Mouse (Mus musculus): ENCODE measurements around the gene Snx29. TPM values are rescaled to one million over a fixed set of nuclear protein-coding genes. Genes with fewer than 3 reads are reported as not detected.

The Snx29 gene
- total RNA-seq, 1 experiment from 2014 or later = 25.7 TPM

- peak; percentile 4 to 7; a peak in 1 of 4 replicates for ATAC-seq (replicated peaks in 1 of 2; ENCODE audit: insufficient read depth in 1 of 2, low FRiP score in 2 of 2, low TSS enrichment in 1 of 2, low read depth in 1 of 2, poor library complexity in 2 of 2, severe bottlenecking in 2 of 2)
Measured at GRCm38 (mm10) chr16:11729111-11729510, 406.4 kb downstream of the Snx29 start.

DNA sequence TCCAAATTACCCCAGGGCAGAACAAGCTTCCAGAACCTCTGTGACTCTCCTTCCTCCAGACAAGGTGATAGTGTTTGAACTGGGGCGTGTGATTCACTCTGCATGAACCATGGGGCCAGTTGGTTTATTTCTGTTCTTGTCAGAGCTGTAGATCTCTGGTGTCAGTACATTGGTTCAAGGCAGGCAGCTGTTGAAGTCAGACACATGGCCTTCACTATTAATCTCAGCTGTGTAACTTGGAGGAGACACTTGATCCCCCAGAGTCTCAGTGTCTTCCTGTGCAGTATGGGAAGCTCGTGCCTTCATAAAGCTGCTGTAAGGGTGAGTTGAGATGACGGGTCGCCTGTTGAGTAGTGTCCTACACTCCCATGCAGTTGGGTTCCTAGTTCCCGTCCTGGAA lies 407.1 kb downstream of the Snx29 start:
- no peak for ATAC-seq (replicated peaks in 1 of 2; ENCODE audit: insufficient read depth in 1 of 2, low FRiP score in 2 of 2, low TSS enrichment in 1 of 2, low read depth in 1 of 2, poor library complexity in 2 of 2, severe bottlenecking in 2 of 2)

DNA sequence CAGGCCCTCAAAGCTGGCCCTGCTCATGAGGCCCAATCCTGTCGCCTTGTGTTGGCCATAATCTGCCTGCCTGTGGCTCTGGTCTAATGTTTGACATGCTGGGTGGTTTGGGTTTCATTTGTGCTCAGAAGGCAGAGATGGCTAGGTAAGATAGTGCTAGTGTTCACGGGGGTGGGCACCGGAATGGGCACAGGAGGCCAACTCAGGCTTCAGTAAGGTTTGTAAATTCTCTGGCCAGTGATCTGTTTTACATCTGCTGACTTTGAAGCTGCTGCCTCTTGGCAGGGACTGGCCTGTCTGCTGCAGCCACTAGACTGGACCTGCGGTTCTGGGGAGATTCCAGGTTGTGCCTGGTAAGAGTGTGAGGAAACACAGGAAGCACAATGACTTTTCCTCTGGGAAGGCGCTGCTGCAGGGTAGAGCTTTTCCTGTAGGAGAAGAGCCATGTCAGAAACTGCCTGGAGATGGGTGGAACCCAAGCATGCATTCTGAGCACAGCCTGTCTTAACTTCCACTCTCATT lies 408.4 kb downstream of the Snx29 start:
- ATAC-seq (replicated peaks in 1 of 2; ENCODE audit: insufficient read depth in 1 of 2, low FRiP score in 2 of 2, low TSS enrichment in 1 of 2, low read depth in 1 of 2, poor library complexity in 2 of 2, severe bottlenecking in 2 of 2) = no peak

GRCm38 (mm10) chr16:11738341-11738740 lies 415.6 kb downstream of the Snx29 start:
- ATAC-seq (replicated peaks in 1 of 2; ENCODE audit: insufficient read depth in 1 of 2, low FRiP score in 2 of 2, low TSS enrichment in 1 of 2, low read depth in 1 of 2, poor library complexity in 2 of 2, severe bottlenecking in 2 of 2) = no peak

GRCm38 (mm10) chr16:11741951-11742350 lies 419.2 kb downstream of the Snx29 start:
- ATAC-seq (replicated peaks in 1 of 2; ENCODE audit: insufficient read depth in 1 of 2, low FRiP score in 2 of 2, low TSS enrichment in 1 of 2, low read depth in 1 of 2, poor library complexity in 2 of 2, severe bottlenecking in 2 of 2) = no peak

DNA sequence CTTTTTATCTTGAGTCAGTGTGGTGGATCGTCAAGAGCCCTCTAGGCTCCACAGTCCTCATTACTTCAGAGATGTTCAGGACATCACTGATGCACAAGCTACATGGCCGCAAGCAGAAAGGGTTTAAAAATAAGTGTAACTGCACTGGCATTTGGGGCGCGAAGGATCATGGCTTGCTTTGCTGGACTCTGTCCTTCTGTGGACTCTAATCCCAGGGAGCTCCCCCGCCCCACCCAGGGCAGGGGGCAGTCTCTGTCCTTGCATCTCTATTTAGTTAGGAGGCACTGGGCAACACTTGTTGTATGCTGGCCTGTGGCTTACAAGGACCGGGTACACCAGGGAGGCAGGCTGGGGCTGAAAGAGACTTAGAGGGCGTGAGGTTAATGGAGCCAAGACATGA lies 419.6 kb downstream of the Snx29 start:
- ATAC-seq (replicated peaks in 1 of 2; ENCODE audit: insufficient read depth in 1 of 2, low FRiP score in 2 of 2, low TSS enrichment in 1 of 2, low read depth in 1 of 2, poor library complexity in 2 of 2, severe bottlenecking in 2 of 2) = no peak

DNA sequence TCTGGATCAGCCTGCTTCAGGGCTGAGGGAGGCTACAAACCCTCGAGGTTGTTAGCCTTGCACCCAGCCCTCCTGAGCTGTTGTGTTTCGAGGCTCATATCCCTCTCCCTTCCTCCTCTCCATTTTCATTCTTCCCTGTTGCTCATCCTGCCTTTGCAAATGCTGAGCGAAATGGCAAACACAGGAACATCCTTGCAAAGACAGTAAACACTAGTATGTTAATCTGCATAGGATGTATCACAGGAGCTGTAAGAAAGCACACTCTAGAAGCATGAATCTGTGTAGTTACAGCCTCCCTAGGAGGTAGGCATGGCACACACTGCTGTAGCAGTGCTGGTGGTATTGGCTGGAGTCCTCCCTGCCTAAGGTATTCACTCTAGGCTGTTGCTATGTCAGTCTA lies 420.3 kb downstream of the Snx29 start:
- ATAC-seq (replicated peaks in 1 of 2; ENCODE audit: insufficient read depth in 1 of 2, low FRiP score in 2 of 2, low TSS enrichment in 1 of 2, low read depth in 1 of 2, poor library complexity in 2 of 2, severe bottlenecking in 2 of 2) = no peak

- ATAC-seq (replicated peaks in 1 of 2; ENCODE audit: insufficient read depth in 1 of 2, low FRiP score in 2 of 2, low TSS enrichment in 1 of 2, low read depth in 1 of 2, poor library complexity in 2 of 2, severe bottlenecking in 2 of 2) = no peak
Measured at GRCm38 (mm10) chr16:11743724-11744123, 421.0 kb downstream of the Snx29 start.

DNA sequence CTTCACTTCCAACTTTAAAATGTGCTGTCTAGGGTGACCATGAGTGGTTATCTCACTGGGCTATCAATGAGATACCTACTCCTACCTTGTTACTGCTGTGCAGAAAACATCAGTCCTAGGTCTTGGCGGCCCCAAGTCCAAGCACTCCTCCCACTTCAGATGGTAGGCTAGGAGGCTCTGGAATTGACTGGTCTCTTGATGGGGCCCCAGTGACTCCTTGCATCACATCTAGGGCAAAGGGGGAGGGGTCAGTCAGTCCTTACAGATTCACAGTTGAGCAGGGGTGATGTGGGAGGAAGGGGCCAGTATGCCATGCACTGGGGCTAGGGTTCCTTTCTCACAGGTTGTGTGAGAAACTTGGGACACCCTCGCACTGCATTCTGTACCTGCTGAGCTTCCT lies 423.3 kb downstream of the Snx29 start:
- ATAC-seq (replicated peaks in 1 of 2; ENCODE audit: insufficient read depth in 1 of 2, low FRiP score in 2 of 2, low TSS enrichment in 1 of 2, low read depth in 1 of 2, poor library complexity in 2 of 2, severe bottlenecking in 2 of 2) = no peak

GRCm38 (mm10) chr16:11747867-11748266 lies 425.2 kb downstream of the Snx29 start:
- no peak for ATAC-seq (replicated peaks in 1 of 2; ENCODE audit: insufficient read depth in 1 of 2, low FRiP score in 2 of 2, low TSS enrichment in 1 of 2, low read depth in 1 of 2, poor library complexity in 2 of 2, severe bottlenecking in 2 of 2)

GRCm38 (mm10) chr16:11749111-11749510 lies 426.4 kb downstream of the Snx29 start:
- ATAC-seq (replicated peaks in 1 of 2; ENCODE audit: insufficient read depth in 1 of 2, low FRiP score in 2 of 2, low TSS enrichment in 1 of 2, low read depth in 1 of 2, poor library complexity in 2 of 2, severe bottlenecking in 2 of 2) = no peak

DNA sequence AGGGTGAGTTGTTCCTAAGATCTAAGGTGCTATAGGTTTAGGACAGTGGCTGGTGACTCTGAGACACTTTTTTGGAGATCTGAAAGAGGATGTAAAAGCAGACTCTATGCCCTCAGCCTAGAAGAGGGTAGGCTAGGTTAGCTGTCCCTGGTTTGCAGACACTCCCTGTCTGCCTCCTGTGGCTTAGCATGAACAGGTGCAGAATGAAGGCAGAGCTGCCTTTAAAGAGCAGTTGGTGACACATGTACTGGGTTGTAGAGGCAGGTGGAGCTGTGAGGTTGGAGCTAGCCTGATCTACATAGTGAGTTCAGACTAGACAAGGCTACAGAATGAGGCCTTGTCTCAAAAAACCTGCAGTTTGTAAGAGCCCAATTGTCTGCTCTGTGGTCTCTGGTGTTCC lies 427.9 kb downstream of the Snx29 start:
- no peak for ATAC-seq (replicated peaks in 1 of 2; ENCODE audit: insufficient read depth in 1 of 2, low FRiP score in 2 of 2, low TSS enrichment in 1 of 2, low read depth in 1 of 2, poor library complexity in 2 of 2, severe bottlenecking in 2 of 2)

GRCm38 (mm10) chr16:11752557-11752956 lies 429.8 kb downstream of the Snx29 start:
- peak; percentile 58 to 63 for ATAC-seq (replicated peaks in 1 of 2; ENCODE audit: insufficient read depth in 1 of 2, low FRiP score in 2 of 2, low TSS enrichment in 1 of 2, low read depth in 1 of 2, poor library complexity in 2 of 2, severe bottlenecking in 2 of 2)

GRCm38 (mm10) chr16:11753466-11753865 lies 430.8 kb downstream of the Snx29 start:
- ATAC-seq (replicated peaks in 1 of 2; ENCODE audit: insufficient read depth in 1 of 2, low FRiP score in 2 of 2, low TSS enrichment in 1 of 2, low read depth in 1 of 2, poor library complexity in 2 of 2, severe bottlenecking in 2 of 2) = no peak

DNA sequence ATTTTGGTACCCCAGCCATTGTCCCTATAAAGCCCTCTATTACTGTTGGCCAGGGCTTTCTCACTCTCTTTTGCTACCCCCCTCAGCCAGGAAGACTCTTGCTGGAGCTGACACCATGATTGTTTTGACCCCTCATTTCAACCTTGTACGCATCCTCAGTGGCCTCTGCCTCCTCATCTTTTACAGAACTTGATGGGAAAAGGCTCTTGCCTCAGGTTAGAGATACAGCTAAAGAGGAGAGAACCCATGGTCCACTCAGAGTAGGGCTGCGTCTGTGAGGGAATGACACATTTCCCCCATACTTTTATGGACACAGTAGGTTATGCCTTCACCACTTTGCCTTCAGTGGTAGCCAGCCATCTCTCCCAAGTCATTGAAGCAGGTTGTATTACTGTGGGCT lies 431.4 kb downstream of the Snx29 start:
- ATAC-seq (replicated peaks in 1 of 2; ENCODE audit: insufficient read depth in 1 of 2, low FRiP score in 2 of 2, low TSS enrichment in 1 of 2, low read depth in 1 of 2, poor library complexity in 2 of 2, severe bottlenecking in 2 of 2) = no peak

- ATAC-seq (replicated peaks in 1 of 2; ENCODE audit: insufficient read depth in 1 of 2, low FRiP score in 2 of 2, low TSS enrichment in 1 of 2, low read depth in 1 of 2, poor library complexity in 2 of 2, severe bottlenecking in 2 of 2) = peak; percentile 32 to 80
Measured at GRCm38 (mm10) chr16:11755281-11756066, 432.8 kb downstream of the Snx29 start.

- no peak for ATAC-seq (replicated peaks in 1 of 2; ENCODE audit: insufficient read depth in 1 of 2, low FRiP score in 2 of 2, low TSS enrichment in 1 of 2, low read depth in 1 of 2, poor library complexity in 2 of 2, severe bottlenecking in 2 of 2)
Measured at GRCm38 (mm10) chr16:11756598-11757245, 434.0 kb downstream of the Snx29 start.

- ATAC-seq (replicated peaks in 1 of 2; ENCODE audit: insufficient read depth in 1 of 2, low FRiP score in 2 of 2, low TSS enrichment in 1 of 2, low read depth in 1 of 2, poor library complexity in 2 of 2, severe bottlenecking in 2 of 2) = no peak
Measured at GRCm38 (mm10) chr16:11757471-11757870, 434.8 kb downstream of the Snx29 start.

DNA sequence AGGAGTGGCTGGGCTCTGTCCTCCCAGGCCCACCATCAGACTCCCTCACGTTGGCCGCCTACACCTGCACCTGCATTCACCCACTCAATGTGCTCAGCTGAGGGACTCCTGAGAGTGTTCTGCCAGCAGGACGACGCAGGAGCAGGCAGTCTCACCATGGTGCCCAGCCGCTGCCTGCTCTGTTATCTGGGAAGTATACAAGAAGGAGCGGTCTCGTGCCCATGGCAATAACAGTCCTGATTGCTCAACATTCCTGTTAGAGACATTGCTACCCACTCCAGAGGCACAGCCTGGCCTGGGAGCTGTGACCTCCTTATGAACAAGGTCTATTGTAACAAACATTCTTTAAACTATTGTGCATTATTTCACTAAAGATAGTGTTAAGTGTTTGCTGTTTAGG lies 435.2 kb downstream of the Snx29 start:
- no peak for ATAC-seq (replicated peaks in 1 of 2; ENCODE audit: insufficient read depth in 1 of 2, low FRiP score in 2 of 2, low TSS enrichment in 1 of 2, low read depth in 1 of 2, poor library complexity in 2 of 2, severe bottlenecking in 2 of 2)
